Mouse (Mus musculus) erythroblast, embryonic 14.5 days (primary cell): Measurements from ENCODE around the gene Grrp1.

Experiments
- GATA1 ChIP-seq: IDR thresholded peaks from 2 replicates; pipeline ENCODE4 v1.6.1; 2012; ENCODE audit warnings: low read length, inconsistent platforms, mixed read lengths
- TAL1 ChIP-seq: IDR thresholded peaks from 3 replicates; pipeline ENCODE4 v1.6.1; 2012; ENCODE audit warnings: low read length, inconsistent platforms, mixed read lengths

DNA sequence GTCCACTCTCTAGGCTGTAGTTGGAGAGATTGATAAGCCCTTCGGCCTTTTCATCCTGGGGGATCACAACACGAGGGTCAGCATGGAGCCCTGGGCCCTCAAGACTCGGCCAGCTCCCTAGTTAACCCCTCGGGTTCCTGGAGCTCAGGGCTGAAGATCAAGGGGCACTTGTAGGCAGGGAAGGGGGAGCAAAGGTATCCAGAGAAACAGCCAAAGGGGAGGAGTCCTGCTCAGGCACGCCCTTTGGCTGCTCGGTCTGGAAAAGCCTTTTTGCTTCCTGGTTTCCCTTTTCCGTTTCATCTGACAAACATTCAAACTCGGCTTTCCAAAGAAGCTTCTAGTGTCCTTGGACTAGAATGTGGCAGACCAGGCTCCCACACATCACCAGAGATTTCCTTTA lies 23.5 kb downstream of the Grrp1 start:
- TF ChIP-seq GATA1 (no peak), TAL1 (no peak)
